Mouse (Mus musculus) liver, embryonic 12.5 days (tissue): ENCODE measurements around the gene Ceacam16. TPM values are rescaled to one million over a fixed set of nuclear protein-coding genes. Genes with fewer than 3 reads are reported as not detected.

ENCODE experiments used
- ATAC-seq: fragments of 200-750 bp; cut with Nextera tagmentation; 2 replicates; pipeline ENCODE4 v1.8.0; 2017; ENCODE audit warnings: moderate number of reproducible peaks, mild to moderate bottlenecking, moderate library complexity
- H3K27ac ChIP-seq: fragments of 300-500 bp; sonication (generic); 2 replicates; pipeline ENCODE4 v1.5.1; 2016; ENCODE audit warnings: mild to moderate bottlenecking
- H3K27me3 ChIP-seq: fragments of 300-500 bp; sonication (generic); replicated peaks from 2 replicates; pipeline ENCODE4 v1.6.1; 2016; ENCODE audit warnings: mild to moderate bottlenecking, moderate library complexity
- H3K36me3 ChIP-seq: fragments of 300-500 bp; sonication (generic); 2 replicates; pipeline ENCODE4 v1.6.1; 2016; ENCODE audit warnings: mild to moderate bottlenecking, moderate library complexity
- H3K4me1 ChIP-seq: fragments of 300-500 bp; sonication (generic); 2 replicates; pipeline ENCODE4 v1.6.1; 2016
- H3K4me2 ChIP-seq: fragments of 300-500 bp; sonication (generic); 2 replicates; pipeline ENCODE4 v1.6.1; 2016; ENCODE audit warnings: mild to moderate bottlenecking, moderate library complexity
- H3K4me3 ChIP-seq: fragments of 300-500 bp; sonication (generic); 2 replicates; pipeline ENCODE4 v1.5.1; 2016; ENCODE audit warnings: mild to moderate bottlenecking, moderate library complexity
- H3K9ac ChIP-seq: fragments of 300-500 bp; sonication (generic); 2 replicates; pipeline ENCODE4 v1.6.1; 2016; ENCODE audit warnings: mild to moderate bottlenecking, moderate library complexity
- H3K9me3 ChIP-seq: fragments of 300-500 bp; sonication (generic); replicated peaks from 2 replicates; pipeline ENCODE4 v1.6.1; 2016; ENCODE audit warnings: mild to moderate bottlenecking, moderate library complexity
- WGBS: fragments of 180-500 bp; shearing (Covaris S2); methylation state at CpG from one replicate; pipeline ENCODE4 v1.1.7; 2016; ENCODE audit not compliant: insufficient replicate concordance; 5-methylcytosine and 5-hydroxymethylcytosine counted together
- polyA plus RNA-seq: library from polyadenylated mRNA; unstranded; fragments of >200 nt; fragmentation: Nextera tagmentation; extraction: Ambion mirVana; gene quantifications from 2 replicates; pipeline ENCODE4 v1.2.1, GENCODE M21; 2016

Gene Ceacam16
- polyA plus RNA-seq, 1 experiment from 2014 or later = not detected

- peak overlapping the region; percentile 66; the same call in 1 of the 2 replicates for H3K27ac ChIP-seq
- WGBS = 70% methylated on average over 3 of the region's 3 CpGs
- no peak overlapping the region for H3K4me2 ChIP-seq
- no peak for ATAC-seq
- no peaks in the 10 kb centered on the region for H3K9me3 ChIP-seq
- H3K4me3 ChIP-seq = no peak overlapping the region
- no peaks in the 10 kb centered on the region for H3K36me3 ChIP-seq
- H3K4me1 ChIP-seq = peaks cover 13% of the 10 kb centered on the region; the same call in 1 of the 2 replicates
- H3K27me3 ChIP-seq = peaks cover 18% of the 10 kb centered on the region
- no peak overlapping the region; the same call in 1 of the 2 replicates for H3K9ac ChIP-seq
Observed at GRCm38 (mm10) chr7:19840936-19841335, 20.2 kb downstream of the Ceacam16 start.

- no peaks in the 10 kb centered on the region for H3K9me3 ChIP-seq
- H3K9ac ChIP-seq = no peak overlapping the region; the same call in 1 of the 2 replicates
- H3K27me3 ChIP-seq = peaks cover 18% of the 10 kb centered on the region
- no peak overlapping the region for H3K4me3 ChIP-seq
- peak overlapping the region; percentile 40; the same call in 1 of the 2 replicates for H3K27ac ChIP-seq
- no peak overlapping the region for H3K4me2 ChIP-seq
- H3K4me1 ChIP-seq = peaks cover 13% of the 10 kb centered on the region; the same call in 1 of the 2 replicates
- no peaks in the 10 kb centered on the region for H3K36me3 ChIP-seq
- 65% methylated on average over 4 of the region's 4 CpGs for WGBS
- no peak for ATAC-seq
Observed at GRCm38 (mm10) chr7:19840371-19840770, 20.7 kb downstream of the Ceacam16 start.

GRCm38 (mm10) chr7:19836843-19837242 is 24.3 kb downstream of the Ceacam16 start:
- Histone ChIP-seq H3K27ac (no peak overlapping the region), H3K9me3 (no peaks in the 10 kb centered on the region), H3K27me3 (0 out of 2 replicates have a peak, but pooled peaks cover 5% of the 10 kb centered on the region), H3K9ac (no peak overlapping the region), H3K4me3 (no peak overlapping the region), H3K36me3 (no peaks in the 10 kb centered on the region), H3K4me2 (no peak overlapping the region), H3K4me1 (0 out of 2 replicates have a peak, but pooled peaks cover 5% of the 10 kb centered on the region)
- no peak for ATAC-seq
- WGBS = 23% methylated on average over 3 of the region's 3 CpGs

- Histone ChIP-seq H3K36me3 (no peaks in the 10 kb centered on the region), H3K27me3 (0 out of 2 replicates have a peak, but pooled peaks cover 5% of the 10 kb centered on the region), H3K9me3 (no peaks in the 10 kb centered on the region), H3K4me3 (no peak overlapping the region), H3K4me2 (no peak overlapping the region), H3K9ac (no peak overlapping the region), H3K4me1 (peaks cover 15% of the 10 kb centered on the region), H3K27ac (no peak overlapping the region)
- ATAC-seq = no peak
- WGBS = 56% methylated on average over 3 of the region's 3 CpGs
Observed at GRCm38 (mm10) chr7:19834055-19834454, 27.0 kb downstream of the Ceacam16 start.

- WGBS = 42% methylated on average over 9 of the region's 9 CpGs
- Histone ChIP-seq H3K4me1 (peaks cover 15% of the 10 kb centered on the region), H3K4me3 (no peak overlapping the region), H3K4me2 (no peak overlapping the region), H3K9ac (no peak overlapping the region), H3K27me3 (0 out of 2 replicates have a peak, but pooled peaks cover 5% of the 10 kb centered on the region), H3K27ac (no peak overlapping the region), H3K9me3 (no peaks in the 10 kb centered on the region), H3K36me3 (no peaks in the 10 kb centered on the region)
- ATAC-seq = no peak
Observed at GRCm38 (mm10) chr7:19831837-19832236, 29.3 kb downstream of the Ceacam16 start.

GRCm38 (mm10) chr7:19830682-19831156 is 30.4 kb downstream of the Ceacam16 start:
- 15% methylated on average over 13 of the region's 13 CpGs for WGBS
- Histone ChIP-seq H3K9ac (no peak overlapping the region), H3K9me3 (no peaks in the 10 kb centered on the region), H3K36me3 (no peaks in the 10 kb centered on the region), H3K4me2 (peak overlapping the region; percentile 37), H3K4me3 (no peak overlapping the region), H3K27me3 (0 out of 2 replicates have a peak, but pooled peaks cover 5% of the 10 kb centered on the region), H3K27ac (no peak overlapping the region), H3K4me1 (peaks cover 15% of the 10 kb centered on the region)
- peak; percentile 53 for ATAC-seq

- 69% methylated on average over 3 of the region's 3 CpGs for WGBS
- H3K36me3 ChIP-seq = no peaks in the 10 kb centered on the region
- H3K4me1 ChIP-seq = peaks cover 18% of the 10 kb centered on the region
- no peaks in the 10 kb centered on the region for H3K9me3 ChIP-seq
- no peak overlapping the region for H3K27ac ChIP-seq
- H3K4me3 ChIP-seq = no peak overlapping the region
- ATAC-seq = no peak
- no peak overlapping the region for H3K9ac ChIP-seq
- H3K27me3 ChIP-seq = 0 out of 2 replicates have a peak, but pooled peaks cover 5% of the 10 kb centered on the region
- H3K4me2 ChIP-seq = no peak overlapping the region
Observed at GRCm38 (mm10) chr7:19829694-19830093, 31.4 kb downstream of the Ceacam16 start.

- Histone ChIP-seq H3K9me3 (no peaks in the 10 kb centered on the region), H3K4me2 (no peak overlapping the region), H3K27me3 (peaks cover 27% of the 10 kb centered on the region), H3K4me1 (peaks cover 43% of the 10 kb centered on the region), H3K4me3 (no peak overlapping the region), H3K36me3 (no peaks in the 10 kb centered on the region), H3K27ac (no peak overlapping the region), H3K9ac (no peak overlapping the region)
- no peak for ATAC-seq
- 67% methylated on average over 6 of the region's 6 CpGs for WGBS
Observed at GRCm38 (mm10) chr7:19826756-19827155, 34.3 kb downstream of the Ceacam16 start.

GRCm38 (mm10) chr7:19824182-19824973 is 36.7 kb downstream of the Ceacam16 start:
- H3K27ac ChIP-seq = peak overlapping the region; percentile 73
- H3K4me1 ChIP-seq = peaks cover 28% of the 10 kb centered on the region
- no peak overlapping the region; the same call in 1 of the 2 replicates for H3K4me3 ChIP-seq
- peaks cover 6% of the 10 kb centered on the region; the same call in 1 of the 2 replicates for H3K9me3 ChIP-seq
- H3K36me3 ChIP-seq = no peaks in the 10 kb centered on the region
- H3K9ac ChIP-seq = 0 out of 2 replicates have a peak overlapping the region, but pooled peaks have one; percentile 9
- peak overlapping the region; percentile 45 for H3K4me2 ChIP-seq
- peaks cover 39% of the 10 kb centered on the region for H3K27me3 ChIP-seq
- peak; percentile 72 for ATAC-seq
- WGBS = 17% methylated on average over 26 of the region's 26 CpGs

GRCm38 (mm10) chr7:19823256-19824181 is 37.6 kb downstream of the Ceacam16 start:
- peak overlapping the region; percentile 69 for H3K4me2 ChIP-seq
- H3K9me3 ChIP-seq = peaks cover 6% of the 10 kb centered on the region; the same call in 1 of the 2 replicates
- H3K4me1 ChIP-seq = peaks cover 36% of the 10 kb centered on the region
- ATAC-seq = peak; percentile 11; the same call in 1 of the 2 replicates
- 16% methylated on average over 16 of the region's 16 CpGs for WGBS
- peak overlapping the region; percentile 9; the same call in 1 of the 2 replicates for H3K9ac ChIP-seq
- H3K27ac ChIP-seq = peak overlapping the region; percentile 73
- H3K36me3 ChIP-seq = no peaks in the 10 kb centered on the region
- peaks cover 39% of the 10 kb centered on the region for H3K27me3 ChIP-seq
- H3K4me3 ChIP-seq = no peak overlapping the region; the same call in 1 of the 2 replicates

GRCm38 (mm10) chr7:19822604-19823058 is 38.5 kb downstream of the Ceacam16 start, which contains the start of gene Bcl3:
Bcl3 (minus strand) TSS chr7:19822770.
- Histone ChIP-seq H3K9ac (peak within 1 kb of the TSS; percentile 56; the same call in 1 of the 2 replicates), H3K27ac (peak within 1 kb of the TSS; percentile 73), H3K4me1 (peaks cover 43% of the 10 kb centered on the region), H3K36me3 (no peaks in the 10 kb centered on the region), H3K9me3 (peaks cover 6% of the 10 kb centered on the region; the same call in 1 of the 2 replicates), H3K27me3 (peaks cover 40% of the 10 kb centered on the region), H3K4me2 (peak within 1 kb of the TSS; percentile 69), H3K4me3 (peak within 1 kb of the TSS; percentile 51)
- WGBS = 2% methylated on average over 42 of the region's 42 CpGs
- no peak for ATAC-seq
